Mouse (Mus musculus): ENCODE measurements around the gene Coq7.
A peak's percentile ranks its signal among the peaks of the same experiment; 100 is the strongest.

Gene Coq7

GRCm38 (mm10) chr7:118494892-118495579, 38.1 kb downstream of the Coq7 start:
- DNase-seq (ENCODE audit: low spot score in 2 of 2), result no peak

DNA sequence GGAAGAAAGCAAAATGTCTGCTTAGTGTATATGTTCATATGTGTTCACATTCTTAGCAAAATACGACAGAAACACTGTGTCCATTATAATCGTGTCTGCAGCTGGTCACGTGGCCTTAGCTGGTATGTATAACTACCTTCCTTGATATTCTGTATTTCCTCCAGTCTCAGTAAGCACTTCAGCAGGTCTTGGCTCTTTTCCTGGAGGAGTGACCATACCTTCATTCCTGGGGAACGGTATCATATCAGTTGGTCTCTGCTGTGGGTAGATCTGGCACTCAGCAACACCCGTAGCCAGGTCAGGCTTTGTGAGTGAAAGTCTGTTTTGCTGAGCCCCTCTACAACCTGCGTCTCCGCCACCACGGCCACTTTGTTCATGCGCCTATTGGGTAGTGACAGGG, 39.3 kb downstream of the Coq7 start:
- DNase-seq (ENCODE audit: low spot score in 2 of 2), result no peak

DNA sequence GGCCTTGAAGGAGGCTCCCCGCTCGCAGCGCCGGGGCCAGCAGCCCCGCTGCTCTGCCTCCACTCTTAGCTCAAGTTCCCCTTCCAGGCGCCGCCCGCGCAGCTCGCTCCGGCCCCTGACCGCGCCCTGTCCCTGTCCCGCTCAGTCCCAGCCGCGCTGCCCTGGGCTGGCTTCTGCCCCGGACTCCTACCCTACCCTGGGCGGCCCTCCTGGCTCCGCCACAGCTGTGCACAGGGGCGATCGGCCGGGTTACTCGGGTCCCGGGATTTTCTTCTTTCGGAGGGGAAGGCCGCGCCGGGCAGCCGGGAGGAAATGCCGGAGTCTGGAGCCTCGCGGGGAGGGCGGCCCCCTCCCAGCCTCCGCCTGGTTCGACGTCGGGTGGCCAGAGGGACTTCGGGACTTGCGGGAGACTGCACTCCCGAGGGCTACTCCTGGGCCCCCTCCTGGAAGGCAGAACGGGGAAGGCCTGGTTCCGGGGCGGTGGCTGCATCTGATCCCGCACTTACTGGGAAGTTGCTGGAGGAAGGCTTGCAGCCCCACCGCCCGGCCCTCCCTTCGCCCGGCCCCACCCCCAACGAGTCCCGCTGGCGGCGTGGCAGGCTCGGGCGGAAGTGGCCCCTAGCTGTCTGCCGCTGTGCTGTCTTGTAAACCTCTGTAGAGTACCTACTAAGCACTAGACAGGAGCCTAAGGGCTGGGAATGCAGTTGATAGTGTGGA, 41.6 kb downstream of the Coq7 start, which contains the start of gene Itpripl2:
Gene Itpripl2 (minus strand): TSS at position 545 of the 717 bp plus-strand sequence.
- DNase-seq (ENCODE audit: low spot score in 2 of 2), result peak; percentile 5 to 13

GRCm38 (mm10) chr7:118490666-118491430, 42.3 kb downstream of the Coq7 start:
- DNase-seq (ENCODE audit: low spot score in 2 of 2), result peak in 1 of 2 experiments; percentile 7

GRCm38 (mm10) chr7:118489706-118490665, 43.2 kb downstream of the Coq7 start:
- no peak for DNase-seq (ENCODE audit: low spot score in 2 of 2)

- DNase-seq (ENCODE audit: low spot score in 2 of 2), result no peak
Observed at GRCm38 (mm10) chr7:118488060-118488664, 45.0 kb downstream of the Coq7 start.

DNA sequence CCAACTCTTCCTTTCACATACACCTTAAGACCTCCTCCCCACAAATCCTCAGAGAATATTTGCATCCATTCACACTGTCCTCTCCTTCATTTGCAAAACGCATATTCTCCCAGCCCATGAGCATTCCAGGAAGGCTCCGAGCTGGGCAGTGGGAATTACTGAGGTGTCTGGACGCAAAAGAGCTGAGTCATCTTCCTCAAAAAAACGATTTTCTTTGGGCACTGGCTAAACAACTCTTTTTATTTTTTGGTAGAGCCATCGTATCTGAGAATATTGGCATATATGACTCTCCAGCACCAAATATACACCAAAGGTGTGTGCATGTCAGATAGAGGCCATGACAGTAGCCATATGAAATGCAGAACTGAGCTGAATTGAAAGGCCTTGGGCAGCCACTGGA, 46.2 kb downstream of the Coq7 start:
- DNase-seq (ENCODE audit: low spot score in 2 of 2), result no peak

DNA sequence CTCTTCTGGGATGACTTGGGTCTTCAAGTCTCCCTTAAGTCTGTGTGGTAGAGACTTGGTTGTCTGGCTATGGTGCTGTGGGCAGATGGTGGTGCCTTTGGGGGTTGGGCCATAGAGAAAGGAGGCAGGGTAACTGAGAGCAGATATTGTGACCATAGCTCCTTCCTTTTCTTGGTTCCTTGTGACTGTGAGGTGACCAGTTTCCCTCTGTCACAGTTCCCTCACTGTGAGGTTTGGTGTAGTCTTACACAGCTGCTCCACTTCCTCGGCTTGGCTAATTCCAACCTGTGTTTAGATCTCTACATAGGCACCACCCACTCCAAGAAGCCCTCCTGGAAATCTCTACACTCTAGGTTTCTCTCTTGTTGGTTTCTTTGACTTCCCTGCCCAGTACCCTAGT, 49.2 kb downstream of the Coq7 start:
- no peak for DNase-seq (ENCODE audit: low spot score in 2 of 2)

- no peak for DNase-seq (ENCODE audit: low spot score in 2 of 2)
Observed at GRCm38 (mm10) chr7:118482001-118482400, 51.2 kb downstream of the Coq7 start.

DNA sequence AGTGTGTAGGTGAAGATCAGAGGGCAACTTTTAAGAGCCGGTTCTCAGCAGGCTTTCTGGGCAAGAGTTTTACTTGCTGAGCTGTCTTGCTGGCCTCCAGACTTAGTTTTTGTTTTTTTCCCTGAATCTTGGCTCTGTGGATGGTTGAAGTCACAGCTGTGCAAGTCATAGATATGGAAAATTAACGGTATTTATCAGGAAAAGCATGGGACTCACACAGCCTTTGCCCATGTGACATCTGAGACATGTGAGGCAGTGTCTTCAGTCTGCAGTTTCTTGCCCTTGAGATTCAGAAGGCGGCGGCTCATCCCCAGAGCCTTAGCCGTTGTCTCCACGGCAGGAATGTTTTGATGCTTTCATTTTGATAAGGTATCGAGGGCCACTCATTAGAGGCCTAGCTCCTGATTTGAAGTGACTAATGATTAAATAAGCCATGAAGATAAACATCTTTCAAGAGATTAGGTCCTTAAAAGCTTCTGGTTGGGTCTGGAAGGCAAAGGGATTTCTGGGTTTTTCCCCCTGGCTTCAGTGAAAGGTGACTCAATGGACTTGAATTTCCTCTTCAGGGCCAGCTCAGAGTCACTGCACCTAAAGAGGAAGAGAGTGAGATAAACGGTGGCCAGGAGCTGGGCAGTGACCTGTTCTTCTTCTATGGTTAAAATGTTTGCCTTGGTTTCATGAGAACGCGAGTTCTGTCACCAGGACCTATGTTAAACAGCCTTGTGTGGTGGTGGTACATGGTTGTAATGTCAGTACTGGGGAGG, 51.9 kb downstream of the Coq7 start:
- DNase-seq (ENCODE audit: low spot score in 2 of 2), result no peak

DNA sequence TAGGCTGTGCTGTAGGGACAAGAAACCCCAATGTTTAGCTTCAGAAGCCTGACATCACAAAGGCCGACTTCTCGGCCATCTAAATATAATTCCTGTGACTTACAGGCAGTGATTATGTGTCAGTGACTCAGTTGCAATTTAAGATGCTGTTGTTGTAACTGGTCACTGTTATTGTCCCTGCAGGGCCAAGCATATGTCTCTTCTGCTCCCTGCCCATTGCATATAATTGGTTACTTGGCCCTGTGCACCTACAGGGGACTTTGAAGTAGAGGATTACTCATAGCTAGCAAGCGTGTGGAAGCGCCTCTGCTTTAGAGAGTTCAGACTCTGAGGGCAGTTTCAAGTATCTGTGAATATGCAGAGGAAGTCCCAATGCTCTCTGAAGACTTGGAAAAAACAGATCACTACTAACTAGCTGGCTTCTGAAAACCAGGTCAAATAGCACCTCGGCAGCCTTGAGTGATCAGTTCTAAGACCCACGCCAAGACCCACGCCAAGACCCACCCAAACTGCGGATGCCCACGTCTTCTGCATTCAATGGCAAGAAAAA, 52.9 kb downstream of the Coq7 start:
- DNase-seq (ENCODE audit: low spot score in 2 of 2), result no peak

DNA sequence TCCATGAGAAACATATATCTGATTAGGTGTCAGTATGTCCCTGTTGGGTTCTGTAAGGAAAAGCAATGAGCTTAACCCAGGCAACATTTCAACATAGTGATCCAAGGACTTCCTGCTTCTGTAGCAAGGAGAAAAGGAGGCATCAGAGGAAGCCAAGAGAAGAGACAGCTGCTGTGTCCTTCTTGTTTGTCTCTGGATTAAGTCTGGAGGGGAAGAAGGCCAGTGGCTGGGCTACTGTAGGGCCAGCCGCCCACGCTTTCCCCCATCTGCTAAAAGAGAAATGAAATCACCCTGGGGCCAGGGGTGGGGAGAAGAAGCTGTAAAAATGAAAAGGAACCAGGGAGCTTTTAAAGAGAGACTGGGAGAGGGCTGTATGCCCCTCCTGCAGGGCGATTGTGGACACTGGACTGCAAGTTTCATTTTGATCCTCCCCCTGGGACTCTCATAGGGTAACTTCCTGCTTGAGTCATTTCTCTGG, 54.3 kb downstream of the Coq7 start:
- DNase-seq (ENCODE audit: low spot score in 2 of 2), result no peak

DNA sequence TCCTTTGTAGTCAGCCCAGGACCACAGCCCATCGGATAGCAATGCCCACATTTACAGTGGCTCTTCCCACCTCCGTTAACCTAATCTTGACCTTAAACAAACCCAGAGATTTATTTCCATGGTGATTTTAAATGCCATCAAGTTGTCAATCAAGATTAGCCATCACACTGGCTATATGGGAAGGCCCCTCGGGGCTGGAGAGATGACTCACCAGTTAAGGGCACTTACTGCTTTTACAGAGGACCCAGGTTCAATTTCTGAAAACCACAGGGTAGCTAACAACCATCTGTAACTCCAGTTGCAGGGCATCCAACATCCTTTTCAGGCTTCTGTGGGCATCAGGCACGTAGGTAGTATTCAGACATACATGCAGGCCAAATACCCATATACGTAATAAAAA, 56.7 kb downstream of the Coq7 start:
- no peak for DNase-seq (ENCODE audit: low spot score in 2 of 2)

GRCm38 (mm10) chr7:118475008-118475705, 58.0 kb downstream of the Coq7 start:
- DNase-seq (ENCODE audit: low spot score in 2 of 2), result no peak

DNA sequence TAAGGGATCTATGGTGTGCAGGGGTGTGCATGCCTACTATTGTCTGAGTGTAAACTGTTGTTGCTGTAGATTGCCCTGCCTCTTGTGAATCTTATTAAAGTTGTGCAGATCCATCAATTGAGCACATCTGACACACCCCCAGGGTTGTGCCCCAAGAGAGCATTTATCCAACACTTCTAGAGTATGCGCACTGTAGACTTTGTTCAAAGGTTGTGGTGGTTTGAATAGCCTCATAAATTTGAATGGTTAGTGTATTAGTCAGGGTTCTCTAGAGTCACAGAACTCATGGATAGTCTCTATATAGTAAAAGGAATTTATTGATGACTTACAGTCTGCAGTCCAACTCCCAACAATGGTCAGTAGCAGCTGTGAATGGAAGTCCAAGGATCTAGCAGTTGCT, 60.3 kb downstream of the Coq7 start:
- DNase-seq (ENCODE audit: low spot score in 2 of 2), result no peak

DNA sequence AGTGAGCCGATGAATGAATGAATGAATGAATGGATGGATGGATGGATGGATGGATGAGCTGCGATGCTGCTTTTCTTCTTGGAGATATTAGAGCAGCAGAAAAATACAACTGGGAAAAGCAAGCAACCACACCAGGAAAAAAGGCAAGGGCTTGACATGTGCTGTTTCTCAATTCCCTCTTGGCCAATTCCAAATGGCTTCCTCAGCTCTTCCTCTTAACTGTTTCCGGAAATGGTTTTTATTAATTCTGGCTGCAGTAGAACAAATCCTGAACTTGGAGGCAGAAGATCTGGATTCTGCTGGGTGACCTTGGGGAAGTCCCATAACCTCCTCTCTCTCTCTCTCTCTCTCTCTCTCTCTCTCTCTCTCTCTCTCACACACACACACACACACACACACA, 65.1 kb downstream of the Coq7 start:
- DNase-seq (ENCODE audit: low spot score in 2 of 2), result no peak

DNA sequence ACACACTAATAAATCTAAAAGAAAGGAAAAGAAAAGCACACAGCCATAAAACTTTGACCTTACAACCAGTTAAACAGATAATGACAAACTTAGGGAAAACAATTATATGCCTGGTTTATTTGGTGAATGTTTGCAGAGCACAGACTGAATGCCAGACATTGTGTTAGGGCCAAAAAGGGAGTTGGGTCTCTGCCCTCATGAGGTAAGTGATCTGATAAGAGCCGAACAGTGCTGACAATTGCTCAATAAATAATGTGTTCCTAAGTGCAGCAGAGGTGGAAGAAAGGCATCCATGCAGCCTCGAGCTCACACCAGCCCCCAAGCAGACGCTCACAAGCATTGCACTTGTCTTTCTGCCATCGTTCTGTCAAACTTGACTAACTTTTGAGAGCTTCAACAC, 68.7 kb downstream of the Coq7 start:
- no peak for DNase-seq (ENCODE audit: low spot score in 2 of 2)

- no peak for DNase-seq (ENCODE audit: low spot score in 2 of 2)
Observed at GRCm38 (mm10) chr7:118462818-118463762, 70.1 kb downstream of the Coq7 start.

Measured in frontal cortex, postnatal 36 days (tissue).